In genomic region chr4:46389612-46390341, GRCm38 (mm10) we compare ENCODE assay signal across 8 mouse cellular contexts. TPM values are rescaled to one million over a fixed set of nuclear protein-coding genes. Genes with fewer than 3 reads are reported as not detected.
DNase-seq lines count a peak whose midpoint lies in the region; ATAC-seq and TF ChIP-seq lines count a peak whose summit lies in the region.

No protein-coding gene starts in this region.

- H3K4me2 ChIP-seq in lung, postnatal 0 days (replicated peaks; ENCODE audit: low read depth, low read length) = peak overlapping the region; percentile 69

- peak; percentile 27 to 48 for DNase-seq in kidney, adult 8-10 months
- DNase-seq in kidney, adult 11 months = no peak
- DNase-seq in NIH3T3 (ENCODE audit: low read depth) = peak; percentile 68
- peak; percentile 51 for DNase-seq in kidney, adult 9 months
- peak; percentile 56 for DNase-seq in lung, postnatal 0 days (ENCODE audit: low spot score)
- no peak for DNase-seq in ovary, postnatal 36 days (ENCODE audit: low spot score)

- WGBS in lung, postnatal 0 days = 2% methylated on average over 24 of the region's 24 CpGs
- WGBS in small intestine, adult 2 months = 1% methylated on average over 24 of the region's 24 CpGs

- peak; percentile 35; the same call in 1 of the 2 replicates for TF ChIP-seq EP300 in lung, postnatal 0 days (IDR thresholded peaks at IDR 0.05)

- H3K9ac ChIP-seq in lung, postnatal 0 days (replicated peaks; ENCODE audit: low read depth) = peak overlapping the region; percentile 51

- peaks cover 97% of the 10 kb centered on the region for H3K36me3 ChIP-seq in erythroblast, embryonic 14.5 days (ENCODE audit: control insufficient read depth)
- H3K36me3 ChIP-seq in lung, postnatal 0 days (ENCODE audit: insufficient read depth, low read length) = no peaks in the 10 kb centered on the region; the same call in 1 of the 2 replicates
- peaks cover 3% of the 10 kb centered on the region for H3K36me3 ChIP-seq in small intestine, adult 2 months (ENCODE audit: control insufficient read depth, insufficient read depth, low read length)

- TF ChIP-seq CTCF in lung, postnatal 0 days (IDR thresholded peaks at IDR 0.05) = peak; percentile 12; the same call in 1 of the 2 replicates
- TF ChIP-seq CTCF in small intestine, adult 2 months (IDR thresholded peaks at IDR 0.05; ENCODE audit: extremely low read depth, insufficient read length, insufficient replicate concordance, low read depth, low read length) = no peak

- TF ChIP-seq POLR2A in small intestine, adult 2 months (IDR thresholded peaks at IDR 0.05; ENCODE audit: low read depth, low read length) = no peak

- H3K4me3 ChIP-seq in erythroblast, embryonic 14.5 days (replicated peaks) = peak overlapping the region; percentile 69
- H3K4me3 ChIP-seq in lung, postnatal 0 days (ENCODE audit: low read depth, low read length) = peak overlapping the region; percentile 64
- H3K4me3 ChIP-seq in small intestine, adult 2 months (ENCODE audit: low read depth, low read length) = peak overlapping the region; percentile 67

- H3K4me1 ChIP-seq in erythroblast, embryonic 14.5 days (ENCODE audit: control insufficient read depth) = peaks cover 67% of the 10 kb centered on the region
- no peaks in the 10 kb centered on the region for H3K4me1 ChIP-seq in lung, postnatal 0 days (ENCODE audit: insufficient read depth, low read depth, low read length)
- no peaks in the 10 kb centered on the region for H3K4me1 ChIP-seq in small intestine, adult 2 months (ENCODE audit: control insufficient read depth, insufficient read depth, insufficient read length, low read length)

- ATAC-seq in lung, postnatal 0 days = no peak

- no peaks in the 10 kb centered on the region for H3K27me3 ChIP-seq in erythroblast, embryonic 14.5 days (ENCODE audit: control insufficient read depth)
- no peaks in the 10 kb centered on the region for H3K27me3 ChIP-seq in lung, postnatal 0 days (replicated peaks; ENCODE audit: insufficient read depth, low read length)
- H3K27me3 ChIP-seq in small intestine, adult 2 months (ENCODE audit: control insufficient read depth, insufficient read depth, low read length) = no peaks in the 10 kb centered on the region

- H3K27ac ChIP-seq in lung, postnatal 0 days (ENCODE audit: low read length) = peak overlapping the region; percentile 90
- H3K27ac ChIP-seq in small intestine, adult 2 months (ENCODE audit: insufficient read depth, low read depth, low read length) = peak overlapping the region; percentile 91

- no peaks in the 10 kb centered on the region for H3K9me3 ChIP-seq in erythroblast, embryonic 14.5 days (ENCODE audit: control insufficient read depth, low read length)
- no peaks in the 10 kb centered on the region for H3K9me3 ChIP-seq in lung, postnatal 0 days (ENCODE audit: low read length)

RNA-seq across cellular contexts. Expression of gene Trmo, which starts 0.5 kb away (rescaled TPM):
- 1.7 and 2.3 TPM in 2 replicates for polyA plus RNA-seq in erythroblast, embryonic 14.5 days (2012)
- polyA plus RNA-seq in lung, postnatal 0 days (2015; fragmentation: Nextera tagmentation; extraction: Ambion mirVana) = 8.2 and 8.3 TPM in 2 replicates
- polyA plus RNA-seq in small intestine, adult 2 months (2012; rRNA removed) = 2.0 and 3.1 TPM in 2 replicates

RNA-seq across cellular contexts. Expression of gene Hemgn, which starts 23.5 kb away (rescaled TPM):
- polyA plus RNA-seq in erythroblast, embryonic 14.5 days (2012) = 36.9 and 40.4 TPM in 2 replicates
- 0.73 and 1.0 TPM in 2 replicates for polyA plus RNA-seq in lung, postnatal 0 days (2015; fragmentation: Nextera tagmentation; extraction: Ambion mirVana)
- polyA plus RNA-seq in small intestine, adult 2 months (2012; rRNA removed) = 0.04 TPM in 1 of 2 replicates, not detected in the other

RNA-seq across cellular contexts. Expression of gene Foxe1, which starts 46.4 kb away (rescaled TPM):
- not detected in 2 replicates for polyA plus RNA-seq in erythroblast, embryonic 14.5 days (2012)
- polyA plus RNA-seq in lung, postnatal 0 days (2015; fragmentation: Nextera tagmentation; extraction: Ambion mirVana) = not detected in 2 replicates
- polyA plus RNA-seq in small intestine, adult 2 months (2012; rRNA removed) = 0.04 TPM in 1 of 2 replicates, not detected in the other

Comparison
In these comparisons a context has a peak if more than half of its experiments do, and no peak if none do; other contexts are left out.
1. DNase-seq: peak in kidney, adult 8-10 months (2 of 2), NIH3T3 (single experiment), kidney, adult 9 months (single experiment) and lung, postnatal 0 days (single experiment); none in kidney, adult 11 months (single experiment) and ovary, postnatal 36 days (single experiment).
2. RNA of gene Hemgn, which starts 23.5 kb away (polyA plus RNA-seq): 36.9 to 40.4 TPM in erythroblast, embryonic 14.5 days; 0.73 to 1.0 TPM in lung, postnatal 0 days and 0.04 TPM in small intestine, adult 2 months; every median in the first group is over 10 times any median in the second.
3. Peak in every context shown above with its lines, with median percentiles within 50 percentile points of each other: H3K4me3 ChIP-seq.